Mouse (Mus musculus) ES-E14 (cell line): ENCODE measurements around the gene Cend1. TPM values are rescaled to one million over a fixed set of nuclear protein-coding genes. Genes with fewer than 3 reads are reported as not detected.

ENCODE experiments used
- DNase-seq: peaks from one replicate; pipeline ENCODE4 v3.0.0-alpha.2; 2013; ENCODE audit warnings: low read depth, low spot score
- H3K27ac ChIP-seq: 2 replicates; pipeline ENCODE4 v1.5.1; 2012; ENCODE audit warnings: low read depth, mild to moderate bottlenecking, low read length, moderate library complexity, mixed read lengths; ENCODE audit not compliant: poor library complexity, insufficient read depth, severe bottlenecking
- H3K36me3 ChIP-seq: 2 replicates; pipeline ENCODE4 v1.6.1; 2012; ENCODE audit warnings: mild to moderate bottlenecking, low read length, moderate library complexity, mixed read lengths; ENCODE audit not compliant: control insufficient read depth, poor library complexity, insufficient read depth, severe bottlenecking
- H3K4me1 ChIP-seq, 2 experiments: fragments of 150-350 bp in 1 of 2; sonication (generic) in 1 of 2; 2 replicates each; pipeline ENCODE4 v1.6.1; 2012; ENCODE audit warnings: low read length in 2 of 2, mild to moderate bottlenecking in 1 of 2, mixed read lengths in 1 of 2; ENCODE audit not compliant: control insufficient read depth in 2 of 2, insufficient read depth in 2 of 2, poor library complexity in 1 of 2
- H3K4me3 ChIP-seq, 2 experiments: fragments of 150-350 bp in 1 of 2; sonication (generic) in 1 of 2; 2 replicates each; pipeline ENCODE4 v1.5.1; 2012; ENCODE audit warnings: low read length in 2 of 2, low read depth in 1 of 2, mild to moderate bottlenecking in 1 of 2, mixed read lengths in 1 of 2; ENCODE audit not compliant: insufficient read depth in 1 of 2, poor library complexity in 1 of 2, severe bottlenecking in 1 of 2
- H3K9ac ChIP-seq: 2 replicates; pipeline ENCODE4 v1.6.1; 2012; ENCODE audit warnings: low read depth, mild to moderate bottlenecking, low read length, mixed read lengths; ENCODE audit not compliant: poor library complexity, insufficient read depth, severe bottlenecking
- H3K9me3 ChIP-seq: fragments of 150-350 bp; sonication (generic); 2 replicates; pipeline ENCODE4 v1.6.1; 2012; ENCODE audit warnings: low read depth, mild to moderate bottlenecking, low read length; ENCODE audit not compliant: control insufficient read depth, insufficient read depth
- CHD2 ChIP-seq: IDR thresholded peaks from 2 replicates; pipeline ENCODE4 v1.6.1; 2014; ENCODE audit warnings: mild to moderate bottlenecking, low read depth, low read length, inconsistent platforms
- HCFC1 ChIP-seq: IDR thresholded peaks from 2 replicates; pipeline ENCODE4 v1.6.1; 2012; ENCODE audit warnings: low read length, inconsistent platforms, borderline replicate concordance; ENCODE audit not compliant: insufficient read depth
- MAFK ChIP-seq: IDR thresholded peaks from 2 replicates; pipeline ENCODE4 v1.6.1; 2014; ENCODE audit warnings: mild to moderate bottlenecking, low read depth, low read length, inconsistent platforms; ENCODE audit not compliant: insufficient read depth
- ZC3H11A ChIP-seq: IDR thresholded peaks from 2 replicates; pipeline ENCODE4 v1.6.1; 2012; ENCODE audit warnings: low read depth, mild to moderate bottlenecking, inconsistent platforms, low read length, borderline replicate concordance
- ZNF384 ChIP-seq: IDR thresholded peaks from 2 replicates; pipeline ENCODE4 v1.6.1; 2012; ENCODE audit warnings: low read depth, low read length, inconsistent platforms
- in situ Hi-C, 2 experiments: fragments of 600-800 bp; cut with MboI; formaldehyde crosslinking; loops; one replicate each; pipeline ENCODE4 v1.15.1; 2025; ENCODE audit warnings: low sequenced_read_pairs in 2 of 2, inconsistent platforms in 1 of 2; ENCODE audit not compliant: unreplicated experiment in 2 of 2
- total RNA-seq: library from RNA; depleted of rRNA; stranded (reverse); fragments of 300-350 nt; gene quantifications from 2 replicates; pipeline ENCODE4 v1.2.3, GENCODE M21; 2012

The Cend1 gene
- total RNA-seq, 1 experiment = 2.7 TPM

DNA sequence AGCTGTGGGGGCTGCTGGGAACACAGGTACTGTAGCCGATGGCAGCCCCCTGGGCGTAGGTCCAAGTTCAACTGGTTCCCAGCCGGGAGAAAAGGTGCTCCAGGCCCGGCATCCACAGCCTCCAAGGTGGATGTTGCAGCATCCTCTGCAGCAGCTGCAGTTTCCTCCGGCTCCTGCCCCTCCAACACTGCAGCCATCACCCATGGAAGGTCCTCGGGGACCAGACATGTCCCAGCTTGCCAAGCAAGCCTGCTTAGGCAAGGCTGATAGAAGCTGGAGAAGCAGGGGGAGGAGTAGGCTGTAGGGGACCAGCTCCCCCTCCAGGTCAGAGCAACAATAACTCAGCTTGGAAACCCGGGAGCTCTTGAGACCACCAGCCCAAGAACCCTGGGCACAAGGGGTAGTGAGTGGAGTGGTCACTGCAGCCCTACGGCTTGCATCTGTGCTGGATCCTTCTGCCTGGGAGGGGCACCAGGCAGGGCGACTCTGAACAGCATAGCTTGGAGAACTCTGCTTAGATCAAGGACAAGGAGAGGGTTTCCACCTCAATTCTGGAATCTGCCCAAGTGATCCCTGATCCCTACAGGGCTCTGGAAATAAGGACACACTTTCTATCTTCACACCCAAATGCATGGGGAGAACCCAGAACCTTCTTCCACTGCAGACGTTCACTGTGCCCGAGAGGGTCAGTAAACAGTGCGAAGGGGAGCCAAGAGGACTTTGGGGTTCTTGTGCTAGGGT, 14.0 kb upstream of the Cend1 start:
- H3K4me1 ChIP-seq = peaks cover 0 to 15% of the 10 kb centered on the region in 2 experiments; a peak in 2 of 4 replicates
- peak overlapping the region; percentile 61 to 89 for H3K4me3 ChIP-seq
- H3K9me3 ChIP-seq = no peaks in the 10 kb centered on the region
- DNase-seq = no peak
- H3K27ac ChIP-seq = peak overlapping the region; percentile 14
- TF ChIP-seq ZC3H11A = no peak
- TF ChIP-seq HCFC1 = no peak
- TF ChIP-seq MAFK = no peak
- no peak for TF ChIP-seq CHD2
- TF ChIP-seq ZNF384 = no peak
- peaks cover 47% of the 10 kb centered on the region for H3K36me3 ChIP-seq
- peak overlapping the region; percentile 83 for H3K9ac ChIP-seq
- in situ Hi-C loops = no loop called here

DNA sequence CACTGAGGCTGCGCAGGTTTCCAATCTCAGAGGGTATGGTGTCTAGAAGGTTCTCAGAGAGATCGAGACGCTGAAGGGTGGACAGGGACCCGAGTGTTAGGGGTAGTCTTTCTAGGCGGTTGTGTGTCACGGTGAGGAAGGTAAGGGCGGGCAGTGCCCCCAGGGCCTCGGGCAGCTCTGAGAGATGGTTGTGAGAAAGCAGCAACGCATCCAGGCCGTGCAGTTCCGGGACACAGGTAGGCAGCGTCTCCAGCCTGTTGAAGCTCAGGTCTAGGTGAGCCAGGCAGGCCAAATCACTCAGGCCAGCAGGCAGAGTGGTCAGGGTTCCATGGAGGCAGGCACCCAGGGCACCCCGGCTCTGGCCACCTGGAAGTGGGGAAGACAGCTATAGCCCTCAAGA, 12.9 kb upstream of the Cend1 start:
- no peak overlapping the region for H3K27ac ChIP-seq
- TF ChIP-seq ZC3H11A (no peak), HCFC1 (no peak), MAFK (no peak), CHD2 (no peak), ZNF384 (no peak)
- H3K36me3 ChIP-seq = peaks cover 48% of the 10 kb centered on the region
- peaks cover 0 to 15% of the 10 kb centered on the region in 2 experiments; a peak in 2 of 4 replicates for H3K4me1 ChIP-seq
- no peak for DNase-seq
- H3K9ac ChIP-seq = peak overlapping the region; percentile 83; the same call in 1 of the 2 replicates
- peak overlapping the region; percentile 61 to 89 for H3K4me3 ChIP-seq
- H3K9me3 ChIP-seq = no peaks in the 10 kb centered on the region
- in situ Hi-C loops = no loop called here

DNA sequence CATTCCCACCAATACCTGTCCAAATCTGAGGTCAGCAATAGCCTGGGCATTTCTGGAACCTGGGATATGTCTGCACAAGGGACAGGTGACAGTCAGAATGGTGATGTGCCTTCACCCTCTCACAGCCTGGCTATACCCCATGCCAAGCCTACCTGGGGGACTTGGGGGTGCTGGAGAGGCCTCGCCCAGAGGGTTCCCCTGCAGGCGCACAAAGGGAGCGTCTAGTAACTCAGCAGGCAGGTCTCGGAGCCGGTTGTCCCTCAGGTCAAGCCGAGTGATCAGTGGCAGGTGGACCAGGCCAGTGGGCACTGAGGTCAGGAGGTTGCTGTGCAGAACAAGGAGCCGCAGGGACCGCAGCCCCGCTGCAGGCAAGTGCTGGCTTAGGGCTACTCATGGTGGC, 12.2 kb upstream of the Cend1 start:
- in situ Hi-C loops = no loop called here
- Histone ChIP-seq H3K27ac (no peak overlapping the region), H3K9me3 (no peaks in the 10 kb centered on the region), H3K9ac (no peak overlapping the region), H3K4me1 (peaks cover 3 to 16% of the 10 kb centered on the region in 2 experiments; a peak in 2 of 4 replicates), H3K4me3 (no peak overlapping the region), H3K36me3 (peaks cover 48% of the 10 kb centered on the region)
- no peak for DNase-seq
- TF ChIP-seq CHD2 = no peak
- TF ChIP-seq MAFK = no peak
- no peak for TF ChIP-seq HCFC1
- no peak for TF ChIP-seq ZNF384
- TF ChIP-seq ZC3H11A = no peak

DNA sequence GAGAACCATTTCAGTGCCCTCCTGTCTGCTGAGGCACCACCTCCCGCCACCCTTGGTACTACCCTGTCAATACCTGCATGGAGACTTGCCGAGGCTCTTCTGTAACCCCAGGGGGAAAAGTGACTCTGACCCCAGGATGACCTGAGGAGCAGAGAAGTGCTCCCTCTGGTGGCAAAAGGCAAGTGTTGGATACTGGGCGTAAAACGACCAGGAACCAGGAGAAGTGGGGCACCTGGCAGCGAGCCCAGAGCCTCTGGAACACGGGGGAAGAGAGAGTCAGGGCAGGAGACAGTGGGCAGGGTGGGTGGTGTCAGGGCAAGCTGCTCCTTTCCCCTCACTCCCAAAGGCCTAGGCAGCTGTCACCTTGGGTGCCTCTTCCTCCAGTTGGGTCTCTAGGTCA, 11.3 kb upstream of the Cend1 start:
- Histone ChIP-seq H3K9ac (no peak overlapping the region), H3K4me1 (peaks cover 4 to 23% of the 10 kb centered on the region in 2 experiments; a peak in 2 of 4 replicates), H3K4me3 (no peak overlapping the region), H3K9me3 (no peaks in the 10 kb centered on the region), H3K36me3 (peaks cover 48% of the 10 kb centered on the region), H3K27ac (no peak overlapping the region)
- in situ Hi-C loops = no loop called here
- TF ChIP-seq MAFK = no peak
- TF ChIP-seq HCFC1 = no peak
- no peak for TF ChIP-seq ZNF384
- no peak for TF ChIP-seq CHD2
- no peak for TF ChIP-seq ZC3H11A
- DNase-seq = peak; percentile 79
